Mouse (Mus musculus) neural tube, embryonic 12.5 days (tissue): ENCODE results near the gene Camta1. TPM values are rescaled to one million over a fixed set of nuclear protein-coding genes. Genes with fewer than 3 reads are reported as not detected.

Experiments used
- ATAC-seq: fragments of 200-750 bp; cut with Nextera tagmentation; 2 replicates; pipeline ENCODE4 v1.8.0; 2017; ENCODE audit warnings: low read depth, mild to moderate bottlenecking, moderate TSS enrichment, moderate library complexity; ENCODE audit not compliant: low FRiP score
- H3K27ac ChIP-seq: fragments of 300-500 bp; sonication (generic); 2 replicates; pipeline ENCODE4 v1.5.1; 2016
- H3K27me3 ChIP-seq: fragments of 300-500 bp; sonication (generic); replicated peaks from 2 replicates; pipeline ENCODE4 v1.6.1; 2016; ENCODE audit warnings: mild to moderate bottlenecking
- H3K36me3 ChIP-seq: fragments of 300-500 bp; sonication (generic); 2 replicates; pipeline ENCODE4 v1.6.1; 2016; ENCODE audit warnings: mild to moderate bottlenecking
- H3K4me1 ChIP-seq: fragments of 300-500 bp; sonication (generic); 2 replicates; pipeline ENCODE4 v1.6.1; 2016
- H3K4me2 ChIP-seq: fragments of 300-500 bp; sonication (generic); replicated peaks from 2 replicates; pipeline ENCODE4 v1.6.1; 2016; ENCODE audit warnings: mild to moderate bottlenecking
- H3K4me3 ChIP-seq: fragments of 300-500 bp; sonication (generic); 2 replicates; pipeline ENCODE4 v1.5.1; 2016
- H3K9ac ChIP-seq: fragments of 300-500 bp; sonication (generic); 2 replicates; pipeline ENCODE4 v1.6.1; 2016; ENCODE audit warnings: mild to moderate bottlenecking
- H3K9me3 ChIP-seq: fragments of 300-500 bp; sonication (generic); 2 replicates; pipeline ENCODE4 v1.6.1; 2016; ENCODE audit warnings: mild to moderate bottlenecking
- WGBS: fragments of 180-500 bp; shearing (Covaris S2); methylation state at CpG from one replicate; pipeline ENCODE4 v1.1.7; 2016; 5-methylcytosine and 5-hydroxymethylcytosine counted together
- polyA plus RNA-seq: library from polyadenylated mRNA; unstranded; fragments of >200 nt; fragmentation: Nextera tagmentation; extraction: Ambion mirVana; gene quantifications from 2 replicates; pipeline ENCODE4 v1.2.1, GENCODE M21; 2016

Gene Camta1
- polyA plus RNA-seq, 1 experiment from 2014 or later, result 164 TPM

GRCm38 (mm10) chr4:151690041-151690440 lies 171.6 kb downstream of the Camta1 start:
- no peak overlapping the region for H3K9ac ChIP-seq
- H3K4me3 ChIP-seq, result no peak overlapping the region
- H3K27me3 ChIP-seq, result no peaks in the 10 kb centered on the region
- no peak overlapping the region for H3K4me2 ChIP-seq
- peaks cover 10% of the 10 kb centered on the region; the same call in 1 of the 2 replicates for H3K4me1 ChIP-seq
- 88% methylated on average over 12 of the region's 12 CpGs for WGBS
- no peaks in the 10 kb centered on the region for H3K9me3 ChIP-seq
- no peaks in the 10 kb centered on the region for H3K36me3 ChIP-seq
- H3K27ac ChIP-seq, result no peak overlapping the region
- ATAC-seq, result no peak

DNA sequence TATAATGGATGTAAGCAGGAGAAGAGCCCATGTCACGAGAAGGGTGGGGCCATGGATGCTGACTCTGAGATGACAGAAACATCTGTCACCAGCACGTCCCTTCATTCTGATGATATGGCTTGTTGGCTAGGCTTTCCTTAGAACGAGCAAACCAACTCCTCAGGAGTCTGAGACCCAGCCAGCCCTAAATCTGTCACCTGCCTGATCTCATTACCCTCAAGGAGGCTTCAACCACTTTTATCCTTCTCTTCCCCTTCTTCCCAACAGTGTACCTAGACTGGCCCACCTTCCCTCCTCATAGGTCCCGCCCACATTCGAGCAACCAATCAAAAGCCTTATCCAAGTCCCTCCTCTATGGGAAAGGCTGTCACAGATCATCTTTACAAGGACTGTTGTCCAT lies 173.5 kb downstream of the Camta1 start:
- no peaks in the 10 kb centered on the region for H3K36me3 ChIP-seq
- ATAC-seq, result no peak
- H3K27me3 ChIP-seq, result no peaks in the 10 kb centered on the region
- WGBS, result 86% methylated on average over 5 of the region's 5 CpGs
- no peak overlapping the region for H3K9ac ChIP-seq
- H3K4me2 ChIP-seq, result no peak overlapping the region
- H3K4me1 ChIP-seq, result 0 out of 2 replicates have a peak, but pooled peaks cover 7% of the 10 kb centered on the region
- no peak overlapping the region for H3K4me3 ChIP-seq
- H3K9me3 ChIP-seq, result no peaks in the 10 kb centered on the region
- no peak overlapping the region for H3K27ac ChIP-seq

GRCm38 (mm10) chr4:151684596-151684995 lies 177.1 kb downstream of the Camta1 start:
- WGBS, result 80% methylated on average over 7 of the region's 7 CpGs
- Histone ChIP-seq H3K27me3 (no peaks in the 10 kb centered on the region), H3K4me1 (0 out of 2 replicates have a peak, but pooled peaks cover 7% of the 10 kb centered on the region), H3K9ac (no peak overlapping the region), H3K4me2 (no peak overlapping the region), H3K36me3 (no peaks in the 10 kb centered on the region), H3K27ac (no peak overlapping the region), H3K4me3 (no peak overlapping the region), H3K9me3 (no peaks in the 10 kb centered on the region)
- ATAC-seq, result no peak

DNA sequence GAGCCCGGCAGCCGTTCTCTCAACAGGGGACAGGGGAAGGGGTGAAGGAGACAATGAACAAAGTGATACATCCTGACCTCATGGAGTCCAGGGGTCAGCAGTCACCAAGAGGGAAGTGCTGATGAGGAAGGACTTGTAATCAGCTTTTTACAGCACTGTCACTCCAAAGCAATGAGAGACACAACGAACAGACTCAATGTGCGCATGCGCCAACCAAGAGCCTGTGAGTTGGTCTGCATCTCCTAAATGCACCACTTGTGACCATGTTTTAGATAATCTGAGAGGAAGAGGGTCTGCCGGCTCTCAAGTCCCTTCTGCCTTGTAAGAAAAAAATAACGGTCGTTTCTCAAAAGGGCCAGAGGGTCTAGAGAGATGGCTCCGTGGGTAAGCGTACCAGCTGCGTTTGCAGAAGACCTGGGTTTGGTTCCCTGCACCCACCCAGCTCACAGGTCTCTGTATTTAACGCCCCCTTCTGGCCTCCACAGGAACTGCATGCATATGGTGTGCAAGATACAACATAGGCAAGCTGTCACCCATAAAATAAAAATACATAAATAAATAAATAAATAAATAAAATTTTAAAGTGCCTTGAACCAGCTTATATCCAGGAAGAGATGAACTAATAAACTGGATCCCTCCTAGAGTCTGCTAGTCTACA lies 178.7 kb downstream of the Camta1 start:
- no peak overlapping the region for H3K4me2 ChIP-seq
- WGBS, result 81% methylated on average over 12 of the region's 12 CpGs
- no peak overlapping the region for H3K9ac ChIP-seq
- no peaks in the 10 kb centered on the region for H3K27me3 ChIP-seq
- no peak for ATAC-seq
- H3K4me3 ChIP-seq, result no peak overlapping the region
- H3K9me3 ChIP-seq, result no peaks in the 10 kb centered on the region
- 0 out of 2 replicates have a peak, but pooled peaks cover 7% of the 10 kb centered on the region for H3K4me1 ChIP-seq
- no peaks in the 10 kb centered on the region for H3K36me3 ChIP-seq
- no peak overlapping the region for H3K27ac ChIP-seq

GRCm38 (mm10) chr4:151672452-151672851 lies 189.2 kb downstream of the Camta1 start:
- ATAC-seq, result peak; percentile 56
- H3K36me3 ChIP-seq, result no peaks in the 10 kb centered on the region
- peaks cover 21% of the 10 kb centered on the region for H3K4me1 ChIP-seq
- H3K9me3 ChIP-seq, result no peaks in the 10 kb centered on the region
- no peaks in the 10 kb centered on the region for H3K27me3 ChIP-seq
- H3K4me3 ChIP-seq, result no peak overlapping the region
- no peak overlapping the region for H3K27ac ChIP-seq
- H3K9ac ChIP-seq, result no peak overlapping the region
- H3K4me2 ChIP-seq, result no peak overlapping the region
- 61% methylated on average over 13 of the region's 13 CpGs for WGBS

GRCm38 (mm10) chr4:151666411-151666901 lies 195.2 kb downstream of the Camta1 start:
- Histone ChIP-seq H3K4me3 (no peak overlapping the region), H3K4me1 (peaks cover 10% of the 10 kb centered on the region), H3K27ac (no peak overlapping the region), H3K9me3 (no peaks in the 10 kb centered on the region), H3K4me2 (no peak overlapping the region), H3K27me3 (no peaks in the 10 kb centered on the region), H3K9ac (no peak overlapping the region), H3K36me3 (no peaks in the 10 kb centered on the region)
- ATAC-seq, result no peak
- WGBS, result 80% methylated on average over 12 of the region's 12 CpGs

GRCm38 (mm10) chr4:151661486-151661885 lies 200.2 kb downstream of the Camta1 start:
- peaks cover 13% of the 10 kb centered on the region for H3K4me1 ChIP-seq
- WGBS, result 43% methylated on average over 9 of the region's 9 CpGs
- H3K36me3 ChIP-seq, result no peaks in the 10 kb centered on the region
- H3K4me2 ChIP-seq, result no peak overlapping the region
- H3K9ac ChIP-seq, result no peak overlapping the region
- no peak overlapping the region for H3K4me3 ChIP-seq
- no peaks in the 10 kb centered on the region for H3K9me3 ChIP-seq
- no peak overlapping the region for H3K27ac ChIP-seq
- ATAC-seq, result no peak
- H3K27me3 ChIP-seq, result no peaks in the 10 kb centered on the region

- Histone ChIP-seq H3K9ac (no peak overlapping the region), H3K27me3 (no peaks in the 10 kb centered on the region), H3K36me3 (no peaks in the 10 kb centered on the region), H3K4me2 (0 out of 2 replicates have a peak overlapping the region, but pooled peaks have one; percentile 33), H3K4me3 (no peak overlapping the region), H3K9me3 (no peaks in the 10 kb centered on the region), H3K27ac (no peak overlapping the region), H3K4me1 (peaks cover 27% of the 10 kb centered on the region)
- ATAC-seq, result no peak
- 65% methylated on average over 10 of the region's 10 CpGs for WGBS
These were observed 205.2 kb downstream of the Camta1 start for GRCm38 (mm10) chr4:151656427-151656826.

- H3K4me2 ChIP-seq, result peak overlapping the region; percentile 33
- H3K9ac ChIP-seq, result no peak overlapping the region
- H3K27ac ChIP-seq, result peak overlapping the region; percentile 68
- H3K4me1 ChIP-seq, result peaks cover 24% of the 10 kb centered on the region
- no peaks in the 10 kb centered on the region for H3K27me3 ChIP-seq
- peak; percentile 37; the same call in 1 of the 2 replicates for ATAC-seq
- H3K9me3 ChIP-seq, result no peaks in the 10 kb centered on the region
- H3K4me3 ChIP-seq, result no peak overlapping the region
- WGBS, result 28% methylated on average over 16 of the region's 16 CpGs
- no peaks in the 10 kb centered on the region for H3K36me3 ChIP-seq
These were observed 205.9 kb downstream of the Camta1 start for GRCm38 (mm10) chr4:151655637-151656385.

DNA sequence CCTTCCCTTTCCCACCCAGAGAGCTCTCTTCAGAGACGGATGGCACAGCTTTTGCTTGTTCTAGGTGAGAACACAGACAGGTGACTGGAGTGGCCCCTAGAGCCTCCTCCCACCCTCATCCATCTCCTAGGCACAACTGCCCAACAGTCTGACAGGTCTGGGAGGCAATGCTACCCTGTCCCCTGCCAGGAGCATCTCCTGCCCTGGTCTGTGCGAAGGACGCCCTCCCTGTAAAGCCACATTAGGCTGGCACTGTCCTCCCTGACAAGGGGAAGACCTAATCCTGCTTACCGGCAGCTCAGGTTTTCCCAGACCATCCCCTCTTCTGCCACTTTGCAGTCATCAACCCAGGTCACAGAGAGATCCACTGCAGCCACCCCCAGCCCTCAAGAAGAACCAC lies 206.4 kb downstream of the Camta1 start:
- Histone ChIP-seq H3K9ac (no peak overlapping the region), H3K27ac (peak overlapping the region; percentile 68), H3K4me3 (no peak overlapping the region), H3K4me1 (peaks cover 24% of the 10 kb centered on the region), H3K4me2 (peak overlapping the region; percentile 33), H3K9me3 (no peaks in the 10 kb centered on the region), H3K36me3 (no peaks in the 10 kb centered on the region), H3K27me3 (no peaks in the 10 kb centered on the region)
- 61% methylated on average over 4 of the region's 4 CpGs for WGBS
- peak; percentile 41; the same call in 1 of the 2 replicates for ATAC-seq

- H3K27me3 ChIP-seq, result no peaks in the 10 kb centered on the region
- H3K4me1 ChIP-seq, result peaks cover 10% of the 10 kb centered on the region
- H3K9ac ChIP-seq, result no peak overlapping the region
- no peaks in the 10 kb centered on the region for H3K9me3 ChIP-seq
- no peak overlapping the region for H3K4me2 ChIP-seq
- 89% methylated on average over 2 of the region's 2 CpGs for WGBS
- no peak overlapping the region for H3K4me3 ChIP-seq
- H3K27ac ChIP-seq, result no peak overlapping the region
- no peak for ATAC-seq
- H3K36me3 ChIP-seq, result no peaks in the 10 kb centered on the region
These were observed 219.3 kb downstream of the Camta1 start for GRCm38 (mm10) chr4:151642418-151642817.

DNA sequence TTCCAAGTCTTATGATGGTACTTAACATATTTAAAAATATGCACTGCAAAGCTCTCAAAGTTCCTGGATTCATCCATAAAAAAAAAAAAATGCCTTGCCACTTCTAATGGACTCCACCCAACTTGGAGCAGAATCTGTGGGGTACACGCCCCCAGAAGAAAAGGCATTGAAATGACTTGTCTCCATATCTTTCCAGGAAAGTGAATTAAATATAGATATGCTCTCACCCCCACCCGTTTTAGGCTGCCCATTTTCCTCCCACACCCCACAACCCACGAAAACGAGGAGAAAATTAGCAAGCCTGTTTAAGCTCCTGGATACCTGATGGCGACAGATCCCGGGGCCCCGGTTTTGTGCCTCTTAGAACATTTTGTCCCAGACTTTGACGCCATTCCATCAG lies 220.7 kb downstream of the Camta1 start:
- H3K4me2 ChIP-seq, result no peak overlapping the region
- no peak overlapping the region for H3K4me3 ChIP-seq
- peaks cover 14% of the 10 kb centered on the region for H3K4me1 ChIP-seq
- H3K27me3 ChIP-seq, result no peaks in the 10 kb centered on the region
- WGBS, result 85% methylated on average over 8 of the region's 8 CpGs
- no peaks in the 10 kb centered on the region for H3K9me3 ChIP-seq
- no peaks in the 10 kb centered on the region for H3K36me3 ChIP-seq
- no peak overlapping the region for H3K27ac ChIP-seq
- no peak for ATAC-seq
- H3K9ac ChIP-seq, result no peak overlapping the region
